Mouse (Mus musculus) erythroblast, embryonic 14.5 days (primary cell): ENCODE data around the gene Rita1.

Source experiments
- GATA1 ChIP-seq: IDR thresholded peaks from 2 replicates; pipeline ENCODE4 v1.6.1; 2012; ENCODE audit warnings: low read length, inconsistent platforms, mixed read lengths
- TAL1 ChIP-seq: IDR thresholded peaks from 3 replicates; pipeline ENCODE4 v1.6.1; 2012; ENCODE audit warnings: low read length, inconsistent platforms, mixed read lengths

DNA sequence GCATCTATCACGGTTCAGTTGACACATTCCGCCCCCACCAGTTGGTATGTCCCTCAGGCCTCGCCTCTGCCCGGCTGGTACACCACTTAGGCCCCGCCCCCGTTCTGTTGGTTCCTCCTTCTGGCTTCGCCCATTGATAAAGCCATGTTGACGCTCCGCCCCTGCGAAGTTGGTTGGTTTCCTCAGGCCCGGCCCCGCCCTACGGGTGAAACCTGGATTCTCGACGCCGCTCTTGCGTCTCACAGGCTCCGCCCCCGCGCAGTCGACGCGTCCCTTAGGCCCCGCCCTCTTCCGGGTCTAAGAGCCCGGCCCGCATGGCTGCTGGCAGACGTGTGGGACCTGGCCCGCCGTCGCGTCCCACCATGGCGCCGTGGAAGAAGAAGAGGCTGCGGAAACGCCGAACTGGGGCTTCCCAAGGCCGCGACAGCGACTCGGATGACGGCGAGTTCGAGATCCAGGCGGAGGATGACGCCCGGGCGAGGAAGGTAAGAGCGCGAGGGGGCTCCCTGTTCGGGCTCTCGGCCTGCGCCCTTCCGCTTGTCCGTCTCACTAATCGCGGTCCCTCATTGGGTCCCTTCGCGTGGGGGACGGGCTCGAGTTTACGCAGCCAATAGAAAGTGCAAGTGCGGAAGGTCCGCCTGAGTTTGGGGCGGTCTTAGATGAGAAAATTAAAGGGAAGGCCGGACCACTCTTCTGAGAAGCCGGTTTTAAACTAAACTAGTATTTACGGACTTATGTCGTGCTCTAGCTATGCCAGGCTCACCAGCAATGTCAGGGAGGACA lies 624 bp upstream of the Rita1 start:
- no peak; the same call in 1 of the 2 replicates for TF ChIP-seq GATA1
- TF ChIP-seq TAL1 = no peak
